Mouse (Mus musculus) CD4-positive helper T cell, adult 2 months (primary cell): Measurements from ENCODE around the gene Syngr2.
"Not testable (repeated sequence)": the region's sequence is repeated elsewhere in the genome, so short reads cannot be mapped to it uniquely, and the experiment has no call there.

ENCODE experiments used
- DNase-seq: peaks from one replicate; pipeline ENCODE4 v3.0.0-alpha.2; 2012; ENCODE audit warnings: low read depth, missing footprints, low spot score

The Syngr2 gene

DNA sequence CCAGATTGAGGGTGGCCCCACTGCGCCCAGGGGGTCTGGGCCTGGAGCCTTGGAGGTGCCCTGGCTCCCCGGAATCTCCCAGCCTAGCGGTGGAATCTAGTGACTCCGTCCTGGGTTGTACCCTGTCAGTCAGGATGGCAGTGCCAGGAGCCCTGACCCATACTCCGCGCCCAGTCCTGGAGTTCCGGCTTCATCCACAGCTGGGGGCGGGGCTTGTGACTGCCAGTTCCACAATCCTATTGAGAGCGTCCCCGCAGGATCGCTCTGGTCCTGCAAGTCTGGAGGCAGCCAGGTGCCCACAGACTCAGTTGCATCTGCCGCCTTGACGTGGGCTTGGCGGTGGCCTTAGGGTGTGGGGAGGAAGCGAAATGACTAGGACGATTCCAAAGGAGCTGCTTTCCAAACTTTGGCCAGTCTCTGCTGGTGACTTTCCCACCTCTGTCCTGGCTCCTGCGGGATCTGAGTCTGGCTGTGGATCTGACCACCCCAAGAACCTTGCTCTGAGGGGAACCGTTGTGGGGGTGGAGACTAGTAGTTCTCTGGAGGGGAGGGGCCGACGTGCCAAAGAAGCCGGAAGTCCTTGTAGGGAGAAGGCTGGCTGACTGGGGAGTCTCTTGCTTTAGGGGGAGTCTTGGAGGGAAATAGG is 1.1 kb downstream of the Syngr2 start:
- peak; percentile 83 for DNase-seq

DNA sequence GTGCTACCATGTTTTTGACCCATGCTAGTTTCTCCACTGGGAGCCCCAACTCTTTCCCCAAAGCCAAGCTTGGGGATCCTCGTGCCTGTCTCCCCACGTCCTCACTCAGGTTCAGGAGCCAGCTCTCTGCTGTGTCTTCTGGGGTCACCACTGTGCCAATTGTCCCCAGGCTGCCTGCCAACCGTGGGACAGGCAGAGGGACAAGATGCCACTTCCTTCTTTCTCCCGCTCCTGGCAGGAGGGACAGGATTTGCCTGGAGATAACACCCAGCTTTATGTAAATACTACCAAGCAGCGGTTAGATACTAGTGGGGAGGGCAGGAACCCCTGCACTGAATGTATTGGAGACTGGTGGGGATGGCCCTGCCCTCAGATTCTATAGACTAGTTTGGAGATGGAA is 4.4 kb downstream of the Syngr2 start:
- DNase-seq = no peak

DNA sequence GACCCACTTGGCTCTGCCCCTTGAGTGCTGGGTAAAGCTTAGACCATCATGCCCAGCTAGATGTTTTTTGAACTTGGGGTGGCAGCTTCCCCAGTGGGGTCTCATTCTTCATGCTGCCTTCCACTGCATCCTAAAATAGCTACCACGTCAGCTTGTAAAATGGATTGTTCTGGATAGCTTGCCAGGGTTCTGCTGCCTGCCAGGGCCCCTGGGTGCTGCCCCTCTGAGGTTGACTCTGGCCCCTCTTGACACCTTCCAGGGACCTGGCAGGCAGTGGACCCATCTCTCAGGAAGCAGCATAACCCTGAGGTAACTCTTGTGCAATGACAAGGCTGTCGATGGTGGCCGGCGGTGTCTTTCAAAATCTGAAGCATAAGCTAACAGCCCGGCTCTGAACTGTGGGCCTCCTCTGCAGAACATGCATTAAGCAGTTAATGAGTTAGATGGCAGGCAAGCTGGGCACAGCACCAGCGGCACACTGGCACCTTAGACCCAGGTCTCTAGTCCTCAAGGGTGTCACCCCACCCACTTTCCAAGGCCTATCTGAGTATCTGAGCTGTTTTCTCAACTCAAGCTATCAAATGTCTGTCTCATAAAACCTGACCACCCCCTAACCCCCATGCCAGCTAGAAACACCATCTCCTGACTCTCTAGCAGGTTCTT is 5.4 kb downstream of the Syngr2 start:
- DNase-seq = no peak

DNA sequence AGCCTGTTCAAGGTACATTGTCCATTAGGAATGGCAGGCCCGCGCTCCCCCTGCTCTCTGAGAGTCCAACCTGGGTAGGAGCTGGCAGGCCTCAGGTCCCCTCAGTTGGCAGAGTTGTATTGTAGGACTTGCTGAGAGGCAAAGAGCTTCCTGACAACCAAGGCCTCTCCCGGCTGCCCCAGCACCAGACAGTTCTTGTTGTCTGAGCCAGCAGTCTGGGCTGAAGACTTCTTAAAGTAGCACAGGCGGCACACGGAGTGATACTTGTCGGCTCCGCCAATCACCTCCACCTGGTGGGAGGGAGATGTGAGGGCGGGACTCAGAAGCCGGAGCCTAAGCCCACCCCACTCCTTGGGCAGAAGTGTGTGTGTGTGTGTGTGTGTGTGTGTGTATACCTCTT is 6.4 kb downstream of the Syngr2 start:
- DNase-seq = not testable (repeated sequence)

DNA sequence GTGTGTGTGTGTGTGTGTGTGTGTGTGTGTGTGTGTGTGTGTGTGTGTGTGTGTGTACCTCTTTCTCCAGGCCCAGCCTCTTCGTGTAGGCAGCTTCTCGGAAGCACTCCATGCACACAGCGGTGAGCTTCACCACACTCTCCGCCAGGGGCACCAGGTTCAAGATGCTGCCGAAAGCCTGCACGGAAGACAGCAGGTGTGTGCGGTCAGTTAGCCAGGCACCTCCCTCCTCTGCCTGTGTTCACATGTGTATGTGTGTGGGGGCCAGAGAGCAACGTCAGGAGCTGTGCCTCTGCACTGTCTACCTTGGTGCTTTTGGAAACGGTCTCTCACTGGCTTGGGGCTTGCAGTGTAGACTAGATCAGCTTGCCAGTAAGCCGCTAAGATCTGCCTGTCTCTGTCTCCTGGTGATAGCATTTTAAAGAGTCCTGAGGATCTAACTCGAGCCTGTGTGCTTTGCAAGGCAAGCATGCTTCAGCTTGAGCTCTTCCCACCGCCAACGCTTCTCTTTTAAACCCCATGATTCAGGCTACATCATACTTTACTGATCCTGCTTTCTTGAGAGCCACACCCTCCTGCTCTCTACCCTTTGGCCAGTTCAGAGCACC is 7.0 kb downstream of the Syngr2 start:
- no peak for DNase-seq

DNA sequence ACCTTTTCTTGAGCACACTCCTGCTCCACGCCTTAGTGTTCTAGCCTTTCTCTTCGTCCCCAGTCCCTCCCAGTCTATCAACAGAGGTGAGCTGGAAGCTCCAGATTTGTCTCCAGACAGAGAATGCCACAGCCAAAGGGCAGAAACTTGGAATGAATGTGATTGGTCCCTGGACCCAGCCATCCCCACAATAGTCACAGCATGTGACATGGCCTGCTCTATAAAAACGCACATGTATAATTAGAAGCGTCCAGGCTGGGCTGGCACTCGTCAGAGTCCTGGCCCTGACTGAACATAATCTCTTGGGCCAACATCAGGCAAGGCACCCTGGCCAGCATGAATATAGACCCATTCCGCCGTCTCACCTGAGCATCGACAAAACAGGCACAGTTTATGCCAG is 9.6 kb downstream of the Syngr2 start:
- no peak for DNase-seq

DNA sequence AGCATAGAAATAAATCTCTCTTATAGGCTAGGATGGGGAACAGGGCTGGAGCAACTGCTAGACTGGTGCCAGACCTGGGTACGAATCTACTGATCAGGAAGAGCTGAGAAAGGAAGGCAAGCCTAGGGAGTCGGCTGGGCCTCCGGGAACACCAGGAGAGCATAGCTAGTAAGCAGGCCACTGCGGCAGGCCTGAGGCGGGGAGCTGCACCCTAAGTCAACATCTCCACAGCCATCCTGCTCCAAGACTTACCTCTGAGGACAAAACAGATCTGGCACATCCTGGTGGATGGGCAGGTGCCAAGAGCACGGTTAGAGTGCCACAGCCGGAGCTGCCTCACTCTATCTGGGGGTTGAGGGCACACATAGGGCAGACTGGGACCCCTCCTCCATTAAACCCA is 10.7 kb downstream of the Syngr2 start:
- DNase-seq = no peak

DNA sequence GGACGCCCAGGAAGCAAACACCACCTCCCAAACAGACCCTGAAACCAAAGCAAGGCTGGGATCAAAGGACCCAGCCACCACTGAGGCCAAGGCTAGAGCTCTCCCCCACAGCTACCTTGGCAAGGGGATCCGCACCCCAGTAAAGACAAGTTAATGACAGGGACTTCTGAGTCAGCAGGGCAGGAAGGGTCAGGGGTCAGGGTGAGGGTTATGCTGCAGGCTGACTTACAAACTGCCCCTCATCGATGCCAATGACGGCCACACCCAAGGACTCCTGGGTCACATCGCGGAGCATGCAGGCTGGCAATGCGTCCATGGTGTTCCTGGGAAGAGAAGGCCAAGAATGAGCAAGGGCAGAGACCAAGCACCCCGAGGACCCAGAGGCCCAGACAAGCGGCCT is 12.4 kb downstream of the Syngr2 start:
- no peak for DNase-seq

DNA sequence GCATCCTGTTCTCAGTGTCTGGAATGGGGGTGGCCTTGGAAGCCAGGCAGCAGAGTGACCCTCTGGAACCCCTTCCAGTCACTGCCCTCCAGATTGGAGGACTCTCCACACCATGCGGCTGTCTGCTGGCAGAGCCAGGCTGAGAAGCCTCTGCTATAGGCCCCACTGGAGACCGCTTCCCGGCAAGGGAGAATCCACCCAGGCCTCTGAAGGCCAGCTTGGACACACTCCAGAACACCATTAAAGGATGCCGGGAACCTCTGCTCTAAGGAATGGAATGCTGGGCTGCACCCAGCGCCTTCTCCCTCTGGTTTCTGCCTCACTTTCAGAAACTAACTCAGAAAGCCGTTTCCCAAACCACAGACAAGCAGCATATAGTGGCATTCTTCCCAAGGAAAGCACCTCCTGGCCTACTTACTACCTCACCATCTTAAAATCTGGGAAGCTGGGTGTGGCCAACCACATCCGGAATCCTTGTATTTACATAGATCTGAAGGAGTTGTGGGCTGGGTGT is 13.3 kb downstream of the Syngr2 start:
- DNase-seq = no peak

DNA sequence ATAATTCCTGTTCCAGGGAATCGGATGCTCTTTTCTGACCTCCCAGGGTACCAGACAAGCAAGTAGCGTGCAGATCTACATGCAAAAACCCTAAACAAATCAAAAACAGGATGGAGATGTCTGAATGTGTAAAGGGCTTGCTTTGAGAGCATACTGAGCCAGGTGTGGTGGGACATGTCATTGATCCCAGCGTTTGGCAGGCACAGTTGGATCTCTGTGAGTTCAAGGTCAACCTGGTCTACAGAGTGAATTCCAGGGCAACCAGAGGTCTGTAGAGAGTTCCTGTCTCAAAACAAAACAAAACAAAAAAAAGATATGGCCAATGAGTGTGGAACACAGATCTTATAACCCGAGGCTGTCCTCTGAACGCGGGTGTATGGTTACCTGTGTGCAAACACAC is 13.9 kb downstream of the Syngr2 start:
- no peak for DNase-seq

DNA sequence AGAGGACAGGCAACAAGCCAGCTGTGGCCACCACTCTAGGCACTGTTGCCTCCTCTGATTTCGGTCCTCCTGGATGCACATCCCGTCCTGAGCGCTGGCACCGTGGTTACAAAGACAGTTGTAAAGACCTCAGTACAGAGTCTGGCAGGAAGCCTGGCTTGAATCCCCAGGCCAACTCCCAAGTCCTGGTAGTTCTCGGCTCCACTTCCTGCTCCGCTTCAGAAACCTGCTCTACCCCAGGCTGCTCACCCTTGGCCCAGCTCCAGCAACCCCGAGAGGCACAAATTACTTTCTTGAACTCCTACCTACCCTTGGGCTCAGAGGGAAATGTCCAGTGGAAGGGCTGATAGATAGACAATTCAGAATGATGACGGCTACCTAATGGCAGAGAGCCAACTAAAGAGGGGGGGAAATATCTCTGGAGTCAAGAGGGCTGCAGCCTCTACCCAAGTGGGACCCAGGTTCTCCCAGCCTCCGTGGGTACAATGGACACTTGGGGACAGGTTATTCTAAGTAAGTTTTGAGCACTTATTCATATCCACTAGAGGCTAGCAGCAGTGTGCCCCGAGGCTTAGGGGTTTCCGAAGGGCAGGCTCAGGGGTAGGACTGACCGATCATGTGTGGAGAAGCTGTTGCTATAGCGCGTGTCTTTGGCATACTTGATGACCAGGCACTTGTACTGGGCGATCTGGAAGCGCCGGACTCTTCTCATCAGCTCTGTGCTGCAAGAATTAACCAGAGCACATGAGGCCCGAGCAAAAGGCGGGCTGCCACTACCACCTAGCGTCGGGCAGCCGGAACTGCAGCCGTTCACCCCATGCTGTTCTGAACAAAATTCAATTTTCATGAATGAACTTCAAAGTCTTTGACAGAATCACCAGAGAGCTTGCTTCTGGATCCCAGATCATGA is 14.8 kb downstream of the Syngr2 start:
- peak; percentile 83 for DNase-seq

DNA sequence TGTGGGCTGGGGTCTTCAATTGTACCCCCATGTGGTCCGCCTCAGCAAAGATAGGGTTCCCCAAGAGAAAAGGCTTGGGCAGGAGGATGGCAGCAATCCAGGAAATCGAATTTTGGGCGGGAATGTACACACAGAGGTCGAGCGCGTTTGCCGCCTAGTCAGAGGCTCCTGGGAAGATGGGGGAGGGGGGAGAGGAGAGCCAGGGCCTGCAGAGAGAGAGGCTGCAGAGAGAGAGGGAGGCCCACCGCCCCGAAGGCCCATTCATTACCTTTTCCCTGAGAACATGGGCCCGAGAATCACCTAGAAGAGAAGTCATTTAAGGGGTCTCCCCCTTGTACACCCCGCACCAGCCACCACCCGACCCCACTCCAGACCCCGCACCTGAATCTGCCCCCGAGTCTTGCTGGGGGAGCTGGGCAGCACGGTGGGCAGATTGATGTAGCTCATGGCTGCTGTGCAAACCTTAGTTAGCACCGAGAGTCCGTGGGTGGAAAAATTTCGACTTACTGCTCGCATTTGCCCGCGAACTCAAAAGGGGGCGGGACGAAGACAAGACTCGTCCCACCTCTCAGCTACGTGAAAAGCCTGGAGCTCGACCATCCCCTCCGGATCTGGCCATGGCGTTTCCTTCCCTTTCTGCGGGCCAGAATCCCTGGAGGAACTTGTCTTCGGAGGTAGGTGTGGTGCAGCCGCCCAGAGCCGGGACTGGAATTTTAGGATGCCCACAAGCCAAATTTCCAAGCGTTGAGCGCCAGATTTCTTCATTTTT is 16.0 kb downstream of the Syngr2 start, which contains the start of the genes Afmid and Tk1:
Gene Afmid, plus strand, starts transcription at position 592 of the 769 bp plus-strand sequence.
Gene Tk1, minus strand, starts transcription at position 760 of the 769 bp plus-strand sequence.
- peak; percentile 80 for DNase-seq

DNA sequence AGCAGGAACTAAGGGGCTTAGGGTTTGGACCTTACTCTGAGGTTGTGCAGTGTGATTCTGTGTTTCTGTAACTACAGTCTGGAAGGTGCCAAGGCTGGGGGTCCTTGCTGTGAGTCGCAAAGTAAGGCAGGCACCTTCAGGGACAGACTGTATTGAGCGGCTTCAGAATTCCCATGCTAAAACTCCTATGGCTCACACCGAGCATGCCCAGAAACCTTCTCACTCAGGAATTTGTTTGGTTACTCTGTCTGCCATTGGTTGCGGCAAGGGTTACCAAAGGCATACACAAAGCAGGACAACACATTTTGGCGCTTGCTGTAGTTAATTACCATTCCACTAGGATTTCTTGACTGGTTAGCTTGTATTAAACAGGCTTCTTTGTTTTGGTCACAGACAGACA is 16.7 kb downstream of the Syngr2 start:
- DNase-seq = no peak

DNA sequence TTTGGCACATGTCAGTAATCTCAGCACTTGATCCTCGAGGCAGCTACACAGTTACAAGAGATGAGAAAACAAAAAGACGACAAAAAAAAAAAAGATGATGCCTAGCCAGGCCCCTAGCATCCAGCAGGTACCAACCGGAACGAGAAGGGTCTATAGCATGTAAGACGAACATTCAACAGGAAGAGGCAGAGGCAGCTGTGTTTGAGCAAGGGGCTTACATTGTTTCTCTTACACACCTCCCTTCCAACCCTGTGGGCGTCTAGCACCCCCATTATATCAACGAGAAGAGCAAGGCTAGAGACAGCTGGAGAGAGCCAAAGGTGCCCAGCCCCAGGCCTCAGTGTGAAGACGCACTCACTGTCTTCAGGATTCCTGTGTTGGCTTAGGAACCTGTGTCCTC is 17.4 kb downstream of the Syngr2 start:
- peak; percentile 21 for DNase-seq

DNA sequence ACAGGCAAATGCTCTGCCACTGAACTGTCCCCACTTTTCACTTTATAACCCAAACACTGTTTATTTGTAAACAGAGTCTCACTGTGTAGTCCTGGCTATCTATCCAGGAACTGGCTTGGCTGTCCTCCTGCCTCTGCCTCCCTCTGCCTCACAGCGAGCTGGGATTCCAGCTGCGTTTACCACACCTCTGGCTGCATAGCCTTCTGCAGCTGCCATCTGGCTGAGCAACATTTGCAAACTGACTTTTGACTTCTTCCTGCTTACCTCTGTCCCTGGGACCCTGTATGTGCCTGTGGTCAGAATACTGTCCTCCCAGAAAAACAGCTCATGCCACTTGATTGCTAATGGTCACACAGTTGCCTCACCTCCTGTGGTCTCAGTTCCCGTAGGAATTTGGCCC is 17.9 kb downstream of the Syngr2 start:
- DNase-seq = no peak

DNA sequence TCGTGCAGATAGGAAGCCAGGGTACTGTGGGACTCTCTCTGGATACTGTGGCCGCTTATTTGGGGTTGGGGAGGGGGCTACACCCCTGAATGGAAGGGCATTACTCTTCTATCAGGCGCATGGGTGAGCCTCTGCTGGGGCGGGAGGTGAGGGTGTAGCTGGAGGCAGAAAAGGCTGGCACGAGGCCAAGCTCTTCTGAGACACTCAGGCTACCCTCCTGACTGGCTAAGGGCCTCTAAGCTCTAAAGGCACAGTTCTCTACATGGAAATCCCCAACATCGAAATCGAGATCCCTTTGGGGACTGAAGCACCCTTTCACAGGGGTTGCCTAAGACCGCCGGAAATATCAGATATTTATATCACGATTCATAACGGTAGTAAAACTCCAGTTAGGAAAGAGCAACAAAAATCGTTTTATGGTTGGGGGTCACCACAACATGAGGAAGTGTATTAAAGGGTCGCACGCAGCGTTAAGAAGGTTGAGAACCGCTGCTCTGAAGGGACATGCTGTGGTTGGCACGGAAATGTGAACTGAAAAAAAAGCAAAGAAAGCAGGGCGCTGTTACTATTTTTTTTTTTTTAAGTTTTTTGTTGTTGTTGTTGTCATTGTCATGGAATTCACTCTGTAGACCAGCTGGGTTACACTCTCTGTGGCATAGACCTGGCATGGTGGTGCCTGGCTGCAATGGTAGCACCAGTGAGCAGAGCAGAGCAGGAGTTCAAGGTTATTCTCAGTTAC is 18.9 kb downstream of the Syngr2 start:
- DNase-seq = peak; percentile 87

DNA sequence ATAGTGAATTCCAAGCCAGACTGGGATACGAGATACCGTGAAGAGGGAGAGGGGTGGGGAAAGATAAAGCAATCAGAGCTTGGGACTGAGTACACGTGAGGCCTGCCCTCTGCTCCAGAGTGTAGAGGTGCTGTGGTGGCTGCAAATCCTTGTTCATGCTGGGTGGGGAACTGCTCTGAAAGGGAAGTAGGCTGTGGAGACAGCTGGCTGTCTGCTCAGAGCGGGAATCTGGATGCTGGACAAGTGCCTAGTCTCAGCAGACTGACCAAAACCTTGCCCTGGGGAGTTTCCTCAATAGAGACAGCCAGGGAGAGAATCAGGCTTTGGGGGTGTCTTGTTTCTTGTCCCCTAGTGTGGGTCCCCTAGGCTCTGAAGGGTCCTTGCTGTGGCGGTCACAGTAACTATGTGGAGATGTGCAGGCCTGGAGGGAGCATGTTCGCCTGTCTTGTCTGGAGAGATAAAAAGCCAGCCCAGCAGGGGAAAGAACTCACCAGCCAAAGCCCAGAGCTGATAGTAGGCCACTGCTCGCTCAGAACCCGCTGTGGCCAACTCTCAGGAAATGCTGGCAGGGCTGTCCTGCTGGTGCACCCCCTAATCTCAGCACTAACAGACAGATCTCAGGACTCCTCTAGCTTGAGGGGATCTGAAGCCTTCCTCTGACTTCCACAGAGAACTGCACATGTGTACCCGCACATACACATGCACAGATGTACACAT is 19.6 kb downstream of the Syngr2 start:
- DNase-seq = no peak

DNA sequence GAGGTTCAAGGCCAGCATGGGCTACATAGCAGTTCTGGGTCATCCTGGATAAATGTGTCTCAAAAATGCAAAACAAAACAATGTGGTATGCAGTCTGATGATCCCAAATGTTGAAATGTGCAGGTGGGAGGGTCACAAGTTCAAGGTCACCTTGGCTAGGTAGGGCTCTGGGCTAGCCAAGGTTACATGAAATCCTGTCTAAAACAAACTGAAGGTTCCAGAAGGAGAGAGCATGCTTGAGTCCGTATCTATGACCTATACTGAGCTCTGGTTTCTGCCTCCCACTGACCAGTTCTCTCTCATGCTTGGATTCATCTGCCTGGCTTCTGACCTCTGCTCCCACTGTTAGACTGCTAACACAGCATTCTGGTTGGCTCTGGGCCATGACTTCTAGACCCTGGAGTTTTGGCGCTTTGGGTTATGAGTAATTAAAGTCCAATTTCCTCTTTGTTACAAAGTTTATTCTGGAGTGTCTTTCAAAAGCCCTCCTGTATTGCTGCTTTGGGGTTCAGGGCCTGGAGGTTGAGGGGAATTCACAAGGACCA is 20.3 kb downstream of the Syngr2 start:
- no peak for DNase-seq

DNA sequence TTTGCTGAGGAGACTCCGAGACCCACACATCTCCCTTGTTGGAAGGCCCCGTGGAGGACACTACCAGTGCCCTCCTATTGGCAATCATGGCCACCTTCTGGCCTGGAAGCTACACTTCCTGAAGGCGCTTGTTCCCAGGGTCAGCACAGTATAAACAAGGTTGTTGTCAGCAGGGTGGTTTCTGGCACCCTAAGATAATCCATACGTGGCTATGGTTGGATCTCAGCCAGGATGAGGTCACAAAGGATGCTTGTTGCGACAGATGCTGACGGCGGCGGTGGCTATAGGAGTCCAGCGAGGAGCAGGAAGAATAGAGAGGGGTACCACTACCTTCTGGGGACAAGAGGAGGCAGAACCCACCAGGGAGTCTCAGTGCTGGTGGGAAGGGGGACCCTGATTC is 20.9 kb downstream of the Syngr2 start:
- DNase-seq = no peak
